Mouse (Mus musculus) 3134 (cell line): ENCODE results near the gene Hist1h3b.

Experiments
- DNase-seq: peaks from one replicate; pipeline ENCODE4 v3.0.0-alpha.2; 2011; ENCODE audit warnings: low spot score; ENCODE audit not compliant: insufficient read length; ENCODE audit errors: extremely low read depth

Hist1h3b gene

GRCm38 (mm10) chr13:23752742-23753172, 690 bp downstream of the Hist1h3b start:
- DNase-seq: peak; percentile 81

- peak; percentile 35 for DNase-seq
Measured at GRCm38 (mm10) chr13:23753314-23754078, 1.4 kb downstream of the Hist1h3b start.

- DNase-seq: no peak
Measured at GRCm38 (mm10) chr13:23755000-23755399, 2.9 kb downstream of the Hist1h3b start.

- DNase-seq: peak; percentile 97
Measured at GRCm38 (mm10) chr13:23756790-23757189, 4.7 kb downstream of the Hist1h3b start, which contains the start of gene Hist1h4b. TSS of gene Hist1h4b (plus strand) at chr13:23757013.

- peak; percentile 91 for DNase-seq
Measured at GRCm38 (mm10) chr13:23757211-23757773, 5.2 kb downstream of the Hist1h3b start.

GRCm38 (mm10) chr13:23757921-23758320, 5.9 kb downstream of the Hist1h3b start:
- no peak for DNase-seq

- no peak for DNase-seq
Measured at GRCm38 (mm10) chr13:23759251-23759771, 7.2 kb downstream of the Hist1h3b start.

GRCm38 (mm10) chr13:23759916-23760239, 7.8 kb downstream of the Hist1h3b start:
- DNase-seq: peak; percentile 20

GRCm38 (mm10) chr13:23760240-23760971, 8.3 kb downstream of the Hist1h3b start:
- peak; percentile 70 for DNase-seq

GRCm38 (mm10) chr13:23760972-23761864, 9.2 kb downstream of the Hist1h3b start, which contains the start of gene Hist1h4a:
TSS of gene Hist1h4a (minus strand) at chr13:23761230.
- DNase-seq: peak; percentile 97

- peak; percentile 87 for DNase-seq
Measured at GRCm38 (mm10) chr13:23761871-23762821, 10.1 kb downstream of the Hist1h3b start, which contains the start of gene Hist1h3a. TSS of gene Hist1h3a (minus strand) at chr13:23762386.

GRCm38 (mm10) chr13:23763242-23763585, 11.1 kb downstream of the Hist1h3b start:
- no peak for DNase-seq

GRCm38 (mm10) chr13:23763586-23764323, 11.7 kb downstream of the Hist1h3b start, which contains the start of gene Hist1h1a:
TSS of gene Hist1h1a (plus strand) at chr13:23763666.
- DNase-seq: peak; percentile 90

GRCm38 (mm10) chr13:23764324-23765171, 12.5 kb downstream of the Hist1h3b start:
- DNase-seq: peak; percentile 39

GRCm38 (mm10) chr13:23765172-23765513, 13.1 kb downstream of the Hist1h3b start:
- DNase-seq: no peak

GRCm38 (mm10) chr13:23766772-23767171, 14.7 kb downstream of the Hist1h3b start:
- DNase-seq: no peak

GRCm38 (mm10) chr13:23768834-23769397, 16.8 kb downstream of the Hist1h3b start:
- DNase-seq: no peak
